Mouse (Mus musculus) CH12F3 (cell line): Measurements from ENCODE around the gene Slc10a7.
"Not testable (repeated sequence)": the region's sequence is repeated elsewhere in the genome, so short reads cannot be mapped to it uniquely, and the experiment has no call there.

Experiments
- in situ Hi-C: fragments of 300-500 bp; cut with MboI; formaldehyde crosslinking; loops from 2 replicates; pipeline ENCODE4 v1.14.3; 2020; ENCODE audit warnings: low sequenced_read_pairs

Gene Slc10a7

GRCm38 (mm10) chr8:78509273-78510031 lies at the start of gene Slc10a7:
Slc10a7 (plus strand) TSS chr8:78509346.
- in situ Hi-C loops = no loop called here

- in situ Hi-C loops = no loop called here
These were observed 45.2 kb upstream of the Slc10a7 start for GRCm38 (mm10) chr8:78463941-78464340.

GRCm38 (mm10) chr8:78467889-78468288 lies 41.3 kb upstream of the Slc10a7 start:
- in situ Hi-C loops = no loop called here

GRCm38 (mm10) chr8:78477051-78477829 lies 31.9 kb upstream of the Slc10a7 start:
- in situ Hi-C loops = no loop called here

- in situ Hi-C loops = no loop called here
These were observed 19.4 kb upstream of the Slc10a7 start for GRCm38 (mm10) chr8:78489733-78490132.

- in situ Hi-C loops = no loop called here
These were observed 16.1 kb upstream of the Slc10a7 start for GRCm38 (mm10) chr8:78493031-78493430.

- in situ Hi-C loops = not testable (repeated sequence)
These were observed 12.9 kb upstream of the Slc10a7 start for GRCm38 (mm10) chr8:78496273-78496672.

GRCm38 (mm10) chr8:78502706-78503105 lies 6.4 kb upstream of the Slc10a7 start:
- in situ Hi-C loops = no loop called here

GRCm38 (mm10) chr8:78507979-78508718 lies 997 bp upstream of the Slc10a7 start:
- in situ Hi-C loops = no loop called here

- in situ Hi-C loops = no loop called here
These were observed 350 bp upstream of the Slc10a7 start, which contains the start of gene Rbmxl1 for GRCm38 (mm10) chr8:78508719-78509272. Rbmxl1 (minus strand) TSS chr8:78508898.

- in situ Hi-C loops = no loop called here
These were observed 948 bp downstream of the Slc10a7 start for GRCm38 (mm10) chr8:78510094-78510493.

- in situ Hi-C loops = no loop called here
These were observed 1.8 kb downstream of the Slc10a7 start for GRCm38 (mm10) chr8:78510926-78511325.

GRCm38 (mm10) chr8:78513106-78513505 lies 4.0 kb downstream of the Slc10a7 start:
- in situ Hi-C loops = no loop called here

- in situ Hi-C loops = no loop called here
These were observed 5.6 kb downstream of the Slc10a7 start for GRCm38 (mm10) chr8:78514706-78515105.

GRCm38 (mm10) chr8:78515132-78515531 lies 6.0 kb downstream of the Slc10a7 start:
- in situ Hi-C loops = no loop called here

GRCm38 (mm10) chr8:78533981-78534380 lies 24.8 kb downstream of the Slc10a7 start:
- in situ Hi-C loops = no loop called here

GRCm38 (mm10) chr8:78536716-78537115 lies 27.6 kb downstream of the Slc10a7 start:
- in situ Hi-C loops = no loop called here

- in situ Hi-C loops = no loop called here
These were observed 28.6 kb downstream of the Slc10a7 start for GRCm38 (mm10) chr8:78537795-78538194.

- in situ Hi-C loops = not testable (repeated sequence)
These were observed 33.5 kb downstream of the Slc10a7 start for GRCm38 (mm10) chr8:78542670-78543069.

- in situ Hi-C loops = no loop called here
These were observed 34.5 kb downstream of the Slc10a7 start for GRCm38 (mm10) chr8:78543621-78544020.

GRCm38 (mm10) chr8:78544545-78544944 lies 35.4 kb downstream of the Slc10a7 start:
- in situ Hi-C loops = no loop called here
